Mouse (Mus musculus): Measurements from ENCODE around the gene Serpina3f. TPM values are rescaled to one million over a fixed set of nuclear protein-coding genes. Genes with fewer than 3 reads are reported as not detected.
A peak's percentile ranks its signal among the peaks of the same experiment; 100 is the strongest.
"Not testable (repeated sequence)": the region's sequence is repeated elsewhere in the genome, so short reads cannot be mapped to it uniquely, and the experiment has no call there.

Gene Serpina3f
- polyA plus RNA-seq, 1 experiment from 2014 or later, result 0.39 TPM

DNA sequence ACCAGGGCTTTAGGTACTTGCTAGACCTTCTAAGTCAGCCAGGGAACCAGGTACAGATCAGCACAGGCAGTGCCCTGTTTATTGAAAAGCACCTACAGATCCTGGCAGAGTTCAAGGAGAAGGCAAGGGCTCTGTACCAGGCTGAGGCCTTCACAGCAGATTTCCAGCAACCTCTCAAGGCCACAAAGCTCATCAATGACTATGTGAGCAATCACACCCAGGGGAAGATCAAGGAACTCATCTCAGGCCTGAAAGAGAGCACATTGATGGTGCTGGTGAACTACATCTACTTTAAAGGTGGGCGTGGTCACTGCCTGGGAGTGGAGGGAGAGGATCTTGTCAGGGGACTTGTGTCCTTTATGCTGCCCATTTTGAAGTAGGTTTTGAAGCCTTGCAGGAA, 23.7 kb downstream of the Serpina3f start:
- WGBS, result 88% methylated on average over 1 of the region's 1 CpGs
- not testable (repeated sequence) for H3K36me3 ChIP-seq (ENCODE audit: control insufficient read depth, insufficient read depth, low read length); H3K27ac ChIP-seq (ENCODE audit: low read depth, low read length); H3K9ac ChIP-seq (ENCODE audit: low read length); H3K9me3 ChIP-seq (replicated peaks; ENCODE audit: control insufficient read depth, low read length); H3K4me3 ChIP-seq (ENCODE audit: low read depth, low read length); H3K27me3 ChIP-seq (replicated peaks; ENCODE audit: control insufficient read depth, insufficient read depth, low read length); H3K4me2 ChIP-seq (ENCODE audit: low read length); H3K4me1 ChIP-seq (ENCODE audit: control insufficient read depth, insufficient read depth, low read length); DNase-seq (ENCODE audit: low spot score); ATAC-seq

DNA sequence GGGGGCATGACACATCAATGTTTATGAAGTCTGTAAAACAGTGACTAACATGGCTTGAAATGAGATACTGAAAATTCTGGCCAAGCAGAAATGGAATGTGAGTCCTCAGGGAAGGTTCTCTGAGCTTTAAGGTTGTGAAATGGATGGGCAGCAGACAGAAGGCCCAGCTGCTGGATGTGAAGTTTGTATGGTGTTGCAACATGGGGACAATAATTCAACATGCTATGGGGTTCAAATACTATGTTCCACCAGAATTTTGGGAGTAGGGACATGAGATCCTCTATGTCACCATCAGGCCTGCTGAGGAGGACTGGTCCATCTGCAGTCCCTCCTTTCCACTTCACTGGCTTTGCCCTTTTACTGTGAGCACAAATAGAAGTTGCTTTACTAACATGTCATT, 29.0 kb downstream of the Serpina3f start:
- Histone ChIP-seq H3K4me1 (ENCODE audit: control insufficient read depth, insufficient read depth, low read length) (no peaks in the 10 kb centered on the region), H3K27me3 (replicated peaks; ENCODE audit: control insufficient read depth, insufficient read depth, low read length) (no peaks in the 10 kb centered on the region), H3K9ac (ENCODE audit: low read length) (no peak overlapping the region), H3K36me3 (ENCODE audit: control insufficient read depth, insufficient read depth, low read length) (no peaks in the 10 kb centered on the region), H3K4me3 (ENCODE audit: low read depth, low read length) (no peak overlapping the region), H3K4me2 (ENCODE audit: low read length) (no peak overlapping the region), H3K27ac (ENCODE audit: low read depth, low read length) (no peak overlapping the region), H3K9me3 (replicated peaks; ENCODE audit: control insufficient read depth, low read length) (no peaks in the 10 kb centered on the region)
- DNase-seq (ENCODE audit: low spot score), result no peak
- no peak for ATAC-seq

DNA sequence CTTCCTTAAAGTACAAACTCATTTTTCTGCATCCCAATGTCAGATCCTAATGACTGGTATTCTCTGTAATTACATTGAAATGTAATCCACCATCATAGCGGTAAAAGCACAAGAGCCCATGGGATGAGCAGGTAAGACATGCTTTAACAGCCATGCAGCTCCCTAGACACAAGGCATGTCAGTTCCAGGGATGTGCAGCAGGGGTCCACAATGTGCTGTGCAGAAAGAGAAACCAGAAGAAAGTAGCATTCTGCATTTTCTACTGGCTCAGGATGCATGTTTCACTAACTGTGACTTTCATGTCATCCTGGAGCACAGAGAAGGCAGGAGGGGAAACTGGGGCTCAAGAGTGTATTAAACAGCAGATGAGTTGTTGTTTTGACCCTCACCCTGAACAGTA, 30.7 kb downstream of the Serpina3f start:
- Histone ChIP-seq H3K9ac (ENCODE audit: low read length) (no peak overlapping the region), H3K9me3 (replicated peaks; ENCODE audit: control insufficient read depth, low read length) (no peaks in the 10 kb centered on the region), H3K4me2 (ENCODE audit: low read length) (no peak overlapping the region), H3K4me3 (ENCODE audit: low read depth, low read length) (no peak overlapping the region), H3K36me3 (ENCODE audit: control insufficient read depth, insufficient read depth, low read length) (no peaks in the 10 kb centered on the region), H3K27ac (ENCODE audit: low read depth, low read length) (no peak overlapping the region), H3K4me1 (ENCODE audit: control insufficient read depth, insufficient read depth, low read length) (no peaks in the 10 kb centered on the region), H3K27me3 (replicated peaks; ENCODE audit: control insufficient read depth, insufficient read depth, low read length) (no peaks in the 10 kb centered on the region)
- no peak for ATAC-seq
- peak; percentile 30 for DNase-seq (ENCODE audit: low spot score)
- 76% methylated on average over 1 of the region's 1 CpGs for WGBS

DNA sequence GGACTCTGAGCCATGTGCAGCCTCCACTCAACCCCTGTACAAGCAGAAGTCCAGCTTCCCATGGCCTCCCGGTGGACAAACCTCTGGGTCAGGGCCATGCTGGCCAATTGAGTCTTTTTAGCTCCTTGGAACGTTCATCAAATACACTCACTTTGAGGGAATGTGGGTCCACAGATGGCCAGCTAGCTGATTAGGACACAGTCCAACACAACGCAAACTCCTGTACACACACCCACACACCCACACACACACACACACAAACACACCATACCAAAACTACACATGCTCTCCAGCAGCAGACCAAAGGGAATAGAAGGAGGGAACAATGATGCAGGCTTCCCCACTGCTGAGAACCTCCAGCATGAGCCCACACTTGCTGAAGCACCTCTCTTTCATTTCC, 31.3 kb downstream of the Serpina3f start:
- 80% methylated on average over 3 of the region's 3 CpGs for WGBS
- H3K4me3 ChIP-seq (ENCODE audit: low read depth, low read length), result no peak overlapping the region
- ATAC-seq, result no peak

DNA sequence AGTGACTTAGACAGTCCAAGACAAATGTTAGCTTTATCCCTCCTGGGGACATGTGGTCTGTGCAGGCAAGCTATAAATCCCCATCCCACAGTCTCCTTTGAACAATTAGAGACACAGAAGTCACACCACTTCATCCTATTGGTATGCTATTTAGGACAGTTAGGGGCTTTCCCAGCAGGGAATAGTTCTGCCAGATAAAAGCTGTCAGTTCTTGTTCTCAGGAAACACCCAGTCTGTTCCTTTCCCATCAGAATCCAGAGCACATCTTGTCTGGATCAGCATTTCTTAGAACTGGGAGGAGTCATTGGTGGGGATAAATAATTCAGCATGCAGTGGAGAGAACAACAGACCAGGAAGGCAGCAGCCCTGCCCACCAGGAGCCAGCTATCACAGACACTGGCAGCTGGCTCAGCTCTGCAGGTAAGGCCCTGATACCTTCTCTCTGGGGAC, 33.2 kb downstream of the Serpina3f start:
- no peaks in the 10 kb centered on the region for H3K4me1 ChIP-seq (ENCODE audit: control insufficient read depth, insufficient read depth, low read length)
- H3K36me3 ChIP-seq (ENCODE audit: control insufficient read depth, insufficient read depth, low read length), result no peaks in the 10 kb centered on the region
- H3K4me3 ChIP-seq (ENCODE audit: low read depth, low read length), result no peak overlapping the region
- no peaks in the 10 kb centered on the region for H3K27me3 ChIP-seq (replicated peaks; ENCODE audit: control insufficient read depth, insufficient read depth, low read length)
- H3K27ac ChIP-seq (ENCODE audit: low read depth, low read length), result no peak overlapping the region
- no peaks in the 10 kb centered on the region for H3K9me3 ChIP-seq (replicated peaks; ENCODE audit: control insufficient read depth, low read length)
- H3K4me2 ChIP-seq (ENCODE audit: low read length), result no peak overlapping the region
- DNase-seq (ENCODE audit: low spot score) (peak; percentile 14), ATAC-seq (peak; percentile 34; the same call in 1 of the 2 replicates)
- no peak overlapping the region for H3K9ac ChIP-seq (ENCODE audit: low read length)

More for the DNA sequence above, 31.3 kb downstream of the Serpina3f start:
- no peak for DNase-seq (ENCODE audit: low spot score)
- Histone ChIP-seq H3K4me2 (ENCODE audit: low read length) (no peak overlapping the region), H3K9me3 (replicated peaks; ENCODE audit: control insufficient read depth, low read length) (no peaks in the 10 kb centered on the region), H3K27me3 (replicated peaks; ENCODE audit: control insufficient read depth, insufficient read depth, low read length) (no peaks in the 10 kb centered on the region), H3K4me1 (ENCODE audit: control insufficient read depth, insufficient read depth, low read length) (no peaks in the 10 kb centered on the region), H3K36me3 (ENCODE audit: control insufficient read depth, insufficient read depth, low read length) (no peaks in the 10 kb centered on the region), H3K9ac (ENCODE audit: low read length) (no peak overlapping the region), H3K27ac (ENCODE audit: low read depth, low read length) (no peak overlapping the region)

DNA sequence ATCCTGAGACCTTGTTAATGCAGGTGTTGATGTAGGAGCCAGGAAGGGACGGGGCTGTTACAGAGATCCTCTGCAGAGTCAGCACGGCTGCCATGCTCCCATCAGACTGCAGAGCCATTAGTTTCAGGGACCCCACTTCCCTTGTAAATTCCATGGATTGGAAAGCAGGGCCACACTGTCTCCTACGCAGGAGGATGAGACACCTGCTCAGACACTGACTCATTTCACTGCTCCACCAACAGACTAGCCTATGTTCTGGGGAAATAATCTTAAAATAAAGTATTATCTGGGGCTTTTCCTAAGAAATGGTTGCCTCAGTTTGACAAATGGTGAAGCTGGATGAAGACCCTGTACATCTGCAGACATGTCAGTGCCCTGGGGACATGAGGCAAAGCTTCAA, 33.9 kb downstream of the Serpina3f start:
- ATAC-seq, result no peak
- no peak overlapping the region for H3K27ac ChIP-seq (ENCODE audit: low read depth, low read length)
- WGBS, result 87% methylated on average over 3 of the region's 3 CpGs
- no peak overlapping the region for H3K9ac ChIP-seq (ENCODE audit: low read length)
- H3K4me2 ChIP-seq (ENCODE audit: low read length), result no peak overlapping the region
- no peaks in the 10 kb centered on the region for H3K27me3 ChIP-seq (replicated peaks; ENCODE audit: control insufficient read depth, insufficient read depth, low read length)
- no peaks in the 10 kb centered on the region for H3K36me3 ChIP-seq (ENCODE audit: control insufficient read depth, insufficient read depth, low read length)
- DNase-seq (ENCODE audit: low spot score), result no peak
- no peak overlapping the region for H3K4me3 ChIP-seq (ENCODE audit: low read depth, low read length)
- H3K4me1 ChIP-seq (ENCODE audit: control insufficient read depth, insufficient read depth, low read length), result no peaks in the 10 kb centered on the region
- no peaks in the 10 kb centered on the region for H3K9me3 ChIP-seq (replicated peaks; ENCODE audit: control insufficient read depth, low read length)

DNA sequence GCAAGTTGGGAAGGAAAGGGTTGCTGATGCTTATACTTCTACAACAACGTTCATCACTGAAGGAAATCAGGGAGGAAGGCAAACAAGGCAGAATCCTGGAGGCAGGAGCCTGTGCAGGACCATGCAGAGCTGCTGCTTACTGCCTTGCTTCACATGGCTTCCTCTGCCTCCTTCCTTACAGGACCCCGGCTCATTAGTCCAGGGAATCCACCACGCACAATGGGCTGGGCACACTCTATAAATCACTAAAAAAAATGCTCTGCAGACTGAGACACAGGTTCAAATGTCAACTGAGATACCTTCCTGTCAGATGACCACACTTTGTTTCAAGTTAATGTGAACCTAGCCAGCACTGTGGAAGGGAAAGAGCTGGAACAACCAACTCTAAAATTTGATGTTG, 46.7 kb downstream of the Serpina3f start:
- WGBS, result 53% methylated on average over 3 of the region's 3 CpGs
- no peak for ATAC-seq

DNA sequence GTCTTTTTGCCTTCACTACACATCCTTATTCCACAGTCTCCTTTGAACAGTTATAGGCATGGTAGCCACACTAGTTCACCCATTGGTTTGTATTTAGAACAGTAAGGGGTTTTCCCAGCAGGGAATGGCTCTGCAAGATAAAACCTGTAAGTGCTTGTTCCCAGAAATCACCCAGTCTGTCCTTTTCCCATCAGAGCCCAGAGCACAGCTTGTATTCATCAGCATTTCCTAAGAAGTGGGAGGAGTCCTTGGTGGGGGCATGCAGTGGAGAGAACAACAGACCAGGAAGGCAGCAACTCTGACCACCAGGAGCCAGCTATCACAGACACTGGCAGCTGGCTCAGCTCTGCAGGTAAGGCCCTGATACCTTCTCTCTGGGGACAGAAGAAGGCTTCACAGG, 48.5 kb downstream of the Serpina3f start, which contains the start of gene Serpina3i:
Serpina3i (plus strand) TSS at position 260 of the 400 bp plus-strand sequence.
- Histone ChIP-seq H3K4me3 (ENCODE audit: low read depth, low read length) (no peak within 1 kb of the TSS), H3K27me3 (replicated peaks; ENCODE audit: control insufficient read depth, insufficient read depth, low read length) (no peaks in the 10 kb centered on the region), H3K4me1 (ENCODE audit: control insufficient read depth, insufficient read depth, low read length) (no peaks in the 10 kb centered on the region), H3K4me2 (ENCODE audit: low read length) (no peak within 1 kb of the TSS), H3K9ac (ENCODE audit: low read length) (no peak within 1 kb of the TSS), H3K36me3 (ENCODE audit: control insufficient read depth, insufficient read depth, low read length) (no peaks in the 10 kb centered on the region), H3K9me3 (replicated peaks; ENCODE audit: control insufficient read depth, low read length) (no peaks in the 10 kb centered on the region), H3K27ac (ENCODE audit: low read depth, low read length) (no peak within 1 kb of the TSS)
- DNase-seq (ENCODE audit: low spot score) (no peak), ATAC-seq (no peak)

More for the DNA sequence above, 46.7 kb downstream of the Serpina3f start:
- H3K27me3 ChIP-seq (replicated peaks; ENCODE audit: control insufficient read depth, insufficient read depth, low read length), result no peaks in the 10 kb centered on the region
- no peak overlapping the region for H3K9ac ChIP-seq (ENCODE audit: low read length)
- H3K4me3 ChIP-seq (ENCODE audit: low read depth, low read length), result no peak overlapping the region
- no peaks in the 10 kb centered on the region for H3K4me1 ChIP-seq (ENCODE audit: control insufficient read depth, insufficient read depth, low read length)
- no peaks in the 10 kb centered on the region for H3K9me3 ChIP-seq (replicated peaks; ENCODE audit: control insufficient read depth, low read length)
- no peaks in the 10 kb centered on the region for H3K36me3 ChIP-seq (ENCODE audit: control insufficient read depth, insufficient read depth, low read length)
- no peak overlapping the region for H3K4me2 ChIP-seq (ENCODE audit: low read length)
- DNase-seq (ENCODE audit: low spot score), result no peak
- H3K27ac ChIP-seq (ENCODE audit: low read depth, low read length), result no peak overlapping the region

DNA sequence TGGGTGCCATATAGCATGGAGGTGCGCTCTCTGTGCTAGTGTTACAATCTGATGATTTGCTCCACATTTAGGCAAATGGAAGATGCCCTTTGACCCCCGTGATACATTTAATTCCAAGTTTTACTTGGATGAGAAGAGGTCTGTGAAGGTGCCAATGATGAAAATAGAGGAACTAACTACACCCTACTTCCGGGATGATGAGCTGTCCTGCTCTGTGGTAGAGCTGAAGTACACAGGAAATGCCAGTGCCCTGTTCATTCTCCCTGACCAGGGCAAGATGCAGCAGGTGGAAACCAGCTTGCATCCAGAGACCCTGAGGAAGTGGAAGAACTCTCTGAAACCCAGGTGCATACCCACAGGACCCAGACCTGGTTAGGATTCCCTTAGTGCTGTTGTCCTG, 52.0 kb downstream of the Serpina3f start:
- Histone ChIP-seq H3K4me3 (ENCODE audit: low read depth, low read length) (no peak overlapping the region), H3K9ac (ENCODE audit: low read length) (no peak overlapping the region), H3K4me2 (ENCODE audit: low read length) (no peak overlapping the region), H3K27ac (ENCODE audit: low read depth, low read length) (no peak overlapping the region), H3K9me3 (replicated peaks; ENCODE audit: control insufficient read depth, low read length) (no peaks in the 10 kb centered on the region), H3K27me3 (replicated peaks; ENCODE audit: control insufficient read depth, insufficient read depth, low read length) (no peaks in the 10 kb centered on the region), H3K36me3 (ENCODE audit: control insufficient read depth, insufficient read depth, low read length) (no peaks in the 10 kb centered on the region), H3K4me1 (ENCODE audit: control insufficient read depth, insufficient read depth, low read length) (no peaks in the 10 kb centered on the region)
- no peak for ATAC-seq
- 82% methylated on average over 3 of the region's 3 CpGs for WGBS
- DNase-seq (ENCODE audit: low spot score), result no peak
